Mouse (Mus musculus) liver, adult 2 months (tissue): Measurements from ENCODE around the gene Muc1. TPM values are rescaled to one million over a fixed set of nuclear protein-coding genes. Genes with fewer than 3 reads are reported as not detected.

Experiments used
- DNase-seq: peaks from one replicate; pipeline ENCODE4 v3.0.0-alpha.2; 2011; ENCODE audit warnings: low read depth, low spot score; ENCODE audit errors: extremely low read depth
- H3K27ac ChIP-seq: fragments of 200-500 bp; replicated peaks from 2 replicates; pipeline ENCODE4 v1.5.1; 2012; ENCODE audit warnings: low read depth, mild to moderate bottlenecking, control low read depth, inconsistent platforms, low read length; ENCODE audit not compliant: insufficient read depth
- H3K27me3 ChIP-seq: fragments of 200-500 bp; 2 replicates; pipeline ENCODE4 v1.6.1; 2012; ENCODE audit warnings: mild to moderate bottlenecking, moderate library complexity, low read length, inconsistent platforms; ENCODE audit not compliant: control insufficient read depth, insufficient read depth
- H3K36me3 ChIP-seq: fragments of 200-500 bp; 2 replicates; pipeline ENCODE4 v1.6.1; 2012; ENCODE audit warnings: low read length, inconsistent platforms; ENCODE audit not compliant: control insufficient read depth, insufficient read depth
- H3K4me1 ChIP-seq: fragments of 200-500 bp; 2 replicates; pipeline ENCODE4 v1.6.1; 2011; ENCODE audit warnings: low read length; ENCODE audit not compliant: control insufficient read depth, insufficient read depth
- H3K4me3 ChIP-seq: fragments of 200-500 bp; 2 replicates; pipeline ENCODE4 v1.5.1; 2011; ENCODE audit warnings: low read depth, mild to moderate bottlenecking, control low read depth, low read length, moderate library complexity; ENCODE audit not compliant: insufficient read depth
- H3K79me2 ChIP-seq: fragments of 200-500 bp; 2 replicates; pipeline ENCODE4 v1.6.1; 2012; ENCODE audit warnings: inconsistent platforms, mild to moderate bottlenecking, low read length, moderate library complexity; ENCODE audit not compliant: control insufficient read depth, insufficient read depth
- H3K9ac ChIP-seq: fragments of 200-500 bp; 2 replicates; pipeline ENCODE4 v1.6.1; 2012; ENCODE audit warnings: low read depth, mild to moderate bottlenecking, control low read depth, inconsistent platforms, low read length
- CTCF ChIP-seq: fragments of 200-500 bp; IDR thresholded peaks from 2 replicates; pipeline ENCODE4 v1.5.1; 2011; ENCODE audit warnings: low read depth, low read length, control low read depth
- POLR2A ChIP-seq: fragments of 200-500 bp; IDR thresholded peaks from 2 replicates; pipeline ENCODE4 v1.6.1; 2011; ENCODE audit warnings: low read length, control low read depth; ENCODE audit not compliant: insufficient read depth; ENCODE audit errors: extremely low read depth
- WGBS: fragments of 180-500 bp; shearing (Covaris S2); methylation state at CpG from one replicate; pipeline ENCODE4 v1.1.7; 2018; 5-methylcytosine and 5-hydroxymethylcytosine counted together
- polyA plus RNA-seq: library from polyadenylated mRNA; depleted of rRNA; stranded (reverse); fragments of >200 nt; gene quantifications from 2 replicates; pipeline ENCODE4 v1.2.3, GENCODE M21; 2012
- total RNA-seq: library from RNA; depleted of rRNA; stranded (reverse); fragments of >200 nt; gene quantifications from 2 replicates; pipeline ENCODE4 v1.2.3, GENCODE M21; 2014

The Muc1 gene
- total and polyA plus RNA-seq, 2 experiments, result 1.3 to 1.7 TPM

GRCm38 (mm10) chr3:89187197-89187596 is 41.7 kb upstream of the Muc1 start:
- Histone ChIP-seq H3K9ac (no peak overlapping the region), H3K79me2 (no peaks in the 10 kb centered on the region), H3K36me3 (no peaks in the 10 kb centered on the region), H3K4me1 (no peaks in the 10 kb centered on the region), H3K4me3 (peak overlapping the region; percentile 32; the same call in 1 of the 2 replicates), H3K27ac (no peak overlapping the region), H3K27me3 (no peaks in the 10 kb centered on the region)
- TF ChIP-seq CTCF (no peak), POLR2A (no peak)
- no peak for DNase-seq
- WGBS, result 82% methylated on average over 23 of the region's 23 CpGs

- no peaks in the 10 kb centered on the region for H3K79me2 ChIP-seq
- no peak overlapping the region for H3K9ac ChIP-seq
- peak overlapping the region; percentile 7; the same call in 1 of the 2 replicates for H3K27ac ChIP-seq
- H3K36me3 ChIP-seq, result no peaks in the 10 kb centered on the region
- WGBS, result 95% methylated on average over 18 of the region's 18 CpGs
- TF ChIP-seq CTCF, result no peak
- no peak for TF ChIP-seq POLR2A
- no peaks in the 10 kb centered on the region for H3K27me3 ChIP-seq
- no peaks in the 10 kb centered on the region for H3K4me1 ChIP-seq
- DNase-seq, result no peak
- H3K4me3 ChIP-seq, result peak overlapping the region; percentile 23; the same call in 1 of the 2 replicates
Observed at GRCm38 (mm10) chr3:89187690-89188477, 41.0 kb upstream of the Muc1 start.

- H3K27me3 ChIP-seq, result no peaks in the 10 kb centered on the region
- H3K79me2 ChIP-seq, result no peaks in the 10 kb centered on the region
- 87% methylated on average over 12 of the region's 12 CpGs for WGBS
- no peak overlapping the region for H3K9ac ChIP-seq
- no peak overlapping the region for H3K4me3 ChIP-seq
- DNase-seq, result no peak
- H3K36me3 ChIP-seq, result no peaks in the 10 kb centered on the region
- H3K4me1 ChIP-seq, result no peaks in the 10 kb centered on the region
- TF ChIP-seq POLR2A (no peak), CTCF (no peak)
- 0 out of 2 replicates have a peak overlapping the region, but pooled peaks have one; percentile 7 for H3K27ac ChIP-seq
Observed at GRCm38 (mm10) chr3:89188478-89188875, 40.4 kb upstream of the Muc1 start.

- WGBS, result 71% methylated on average over 8 of the region's 8 CpGs
- Histone ChIP-seq H3K27ac (no peak overlapping the region), H3K9ac (no peak overlapping the region), H3K4me1 (no peaks in the 10 kb centered on the region), H3K4me3 (no peak overlapping the region), H3K79me2 (no peaks in the 10 kb centered on the region), H3K36me3 (no peaks in the 10 kb centered on the region), H3K27me3 (no peaks in the 10 kb centered on the region)
- DNase-seq, result no peak
- TF ChIP-seq CTCF, result no peak
- no peak for TF ChIP-seq POLR2A
Observed at GRCm38 (mm10) chr3:89190436-89190835, 38.4 kb upstream of the Muc1 start.

- no peaks in the 10 kb centered on the region for H3K4me1 ChIP-seq
- H3K27me3 ChIP-seq, result no peaks in the 10 kb centered on the region
- DNase-seq, result no peak
- no peak overlapping the region for H3K27ac ChIP-seq
- no peak overlapping the region for H3K4me3 ChIP-seq
- no peaks in the 10 kb centered on the region for H3K79me2 ChIP-seq
- 68% methylated on average over 1 of the region's 1 CpGs for WGBS
- H3K9ac ChIP-seq, result no peak overlapping the region
- no peaks in the 10 kb centered on the region for H3K36me3 ChIP-seq
- TF ChIP-seq CTCF, result no peak
- no peak for TF ChIP-seq POLR2A
Observed at GRCm38 (mm10) chr3:89193351-89193750, 35.5 kb upstream of the Muc1 start.

GRCm38 (mm10) chr3:89193853-89194252 is 35.0 kb upstream of the Muc1 start:
- no peaks in the 10 kb centered on the region for H3K4me1 ChIP-seq
- no peak for DNase-seq
- H3K4me3 ChIP-seq, result no peak overlapping the region
- 89% methylated on average over 2 of the region's 2 CpGs for WGBS
- H3K27ac ChIP-seq, result no peak overlapping the region
- H3K79me2 ChIP-seq, result no peaks in the 10 kb centered on the region
- H3K27me3 ChIP-seq, result no peaks in the 10 kb centered on the region
- no peak overlapping the region for H3K9ac ChIP-seq
- TF ChIP-seq POLR2A (no peak), CTCF (no peak)
- no peaks in the 10 kb centered on the region for H3K36me3 ChIP-seq
